Mouse (Mus musculus): ENCODE data around the gene Hist1h4d. TPM values are rescaled to one million over a fixed set of nuclear protein-coding genes. Genes with fewer than 3 reads are reported as not detected.

Gene Hist1h4d
- polyA plus RNA-seq (2017; shearing (Covaris generic)): 10 to 100 TPM; 12.4 to 29.7 TPM

DNA sequence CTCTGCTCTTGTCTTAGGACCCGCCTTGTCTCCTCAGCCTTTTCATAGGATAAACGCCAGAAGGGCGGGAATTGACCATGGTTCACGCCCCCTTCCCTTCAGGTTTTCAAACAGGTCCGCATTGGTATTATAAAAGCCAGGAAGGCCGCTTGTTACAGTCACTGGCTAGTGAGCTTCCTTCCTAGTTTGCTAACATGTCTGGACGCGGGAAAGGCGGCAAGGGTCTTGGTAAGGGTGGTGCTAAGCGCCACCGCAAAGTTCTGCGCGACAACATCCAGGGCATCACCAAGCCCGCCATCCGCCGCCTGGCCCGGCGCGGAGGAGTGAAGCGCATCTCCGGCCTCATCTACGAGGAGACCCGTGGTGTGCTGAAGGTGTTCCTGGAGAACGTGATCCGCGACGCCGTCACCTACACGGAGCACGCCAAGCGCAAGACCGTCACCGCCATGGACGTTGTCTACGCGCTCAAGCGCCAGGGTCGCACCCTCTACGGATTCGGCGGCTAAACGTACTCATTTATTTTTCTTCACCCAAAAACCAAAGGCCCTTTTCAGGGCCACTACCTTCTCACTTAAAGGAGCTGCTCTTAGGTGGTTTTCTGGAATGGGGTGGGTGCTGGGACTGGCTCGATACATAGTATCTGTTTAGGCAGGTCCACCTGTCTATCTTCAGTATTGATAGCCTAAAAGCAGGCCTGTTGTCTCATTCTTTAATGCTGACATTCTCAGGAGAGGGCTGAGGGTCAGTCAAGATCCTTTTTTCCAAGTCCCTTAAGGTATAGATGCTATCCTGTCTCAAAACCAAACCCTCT is at the start of gene Hist1h4d:
Gene Hist1h4d, plus strand, starts transcription at position 191 of the 811 bp plus-strand sequence.

DNA sequence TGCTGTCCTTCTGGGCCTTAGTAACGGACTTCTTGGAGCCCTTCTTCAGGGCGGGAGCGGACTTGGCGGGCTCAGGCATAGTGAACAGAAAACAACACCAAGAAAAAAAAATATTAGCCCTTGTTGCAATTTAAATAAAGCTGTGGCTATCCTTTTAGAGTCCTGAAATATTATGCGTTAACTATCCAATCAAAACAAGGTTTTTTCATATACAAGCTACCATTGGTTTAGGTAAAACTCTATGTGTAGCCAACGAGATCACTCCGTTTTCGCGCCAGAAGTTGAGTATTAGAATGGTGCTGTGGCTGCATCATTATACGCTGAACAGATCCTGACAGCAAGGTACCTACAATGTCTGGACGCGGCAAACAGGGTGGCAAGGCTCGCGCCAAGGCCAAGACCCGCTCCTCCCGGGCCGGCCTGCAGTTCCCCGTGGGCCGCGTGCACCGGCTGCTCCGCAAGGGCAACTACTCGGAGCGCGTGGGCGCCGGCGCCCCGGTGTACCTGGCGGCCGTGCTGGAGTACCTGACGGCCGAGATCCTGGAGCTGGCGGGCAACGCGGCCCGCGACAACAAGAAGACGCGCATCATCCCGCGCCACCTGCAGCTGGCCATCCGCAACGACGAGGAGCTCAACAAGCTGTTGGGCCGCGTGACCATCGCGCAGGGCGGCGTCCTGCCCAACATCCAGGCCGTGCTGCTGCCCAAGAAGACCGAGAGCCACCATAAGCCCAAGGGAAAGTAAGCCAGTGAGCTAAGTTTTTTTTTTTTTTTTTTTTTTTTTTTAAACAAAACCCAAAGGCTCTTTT is 47.6 kb upstream of the Hist1h4d start, which contains the start of gene Hist1h2af:
Gene Hist1h2af, plus strand, starts transcription at position 347 of the 808 bp plus-strand sequence.

DNA sequence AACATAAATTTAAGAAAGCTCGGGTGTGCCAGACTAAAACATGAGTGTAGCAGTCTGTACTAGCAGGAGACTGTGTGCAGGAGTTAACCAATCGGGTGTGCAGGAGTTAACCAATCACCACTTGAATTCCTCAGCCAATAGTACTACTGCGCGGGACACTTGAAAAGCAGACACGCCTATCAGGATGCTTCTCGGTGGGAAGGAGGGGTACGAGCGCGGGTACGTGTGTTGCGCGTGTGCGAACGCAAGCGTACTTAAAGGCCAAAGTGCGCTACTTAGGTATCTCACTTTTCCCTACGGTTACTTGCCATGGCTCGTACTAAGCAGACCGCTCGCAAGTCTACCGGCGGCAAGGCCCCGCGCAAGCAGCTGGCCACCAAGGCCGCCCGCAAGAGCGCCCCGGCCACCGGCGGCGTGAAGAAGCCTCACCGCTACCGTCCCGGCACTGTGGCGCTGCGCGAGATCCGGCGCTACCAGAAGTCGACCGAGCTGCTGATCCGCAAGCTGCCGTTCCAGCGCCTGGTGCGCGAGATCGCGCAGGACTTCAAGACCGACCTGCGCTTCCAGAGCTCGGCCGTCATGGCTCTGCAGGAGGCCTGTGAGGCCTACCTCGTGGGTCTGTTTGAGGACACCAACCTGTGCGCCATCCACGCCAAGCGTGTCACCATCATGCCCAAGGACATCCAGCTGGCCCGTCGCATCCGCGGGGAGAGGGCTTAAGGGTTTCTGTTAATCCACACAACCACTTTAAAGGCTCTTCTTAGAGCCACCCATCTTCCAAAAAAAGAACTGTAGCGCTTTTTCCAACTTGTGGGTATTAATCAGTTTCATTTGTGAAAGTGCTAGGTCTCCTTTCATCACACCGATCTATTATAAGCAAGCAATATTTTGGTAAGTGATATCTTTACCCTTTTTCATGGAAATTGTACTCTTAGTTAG is 46.0 kb upstream of the Hist1h4d start, which contains the start of gene Hist1h3g:
Gene Hist1h3g, plus strand, starts transcription at position 286 of the 939 bp plus-strand sequence.

GRCm38 (mm10) chr13:23542999-23543607 is 38.3 kb upstream of the Hist1h4d start, which contains the start of gene Hist1h2bh:
TSS of gene Hist1h2bh (minus strand) at chr13:23543392.

GRCm38 (mm10) chr13:23543965-23544786 is 37.2 kb upstream of the Hist1h4d start, which contains the start of gene Hist1h3f:
TSS of gene Hist1h3f (plus strand) at chr13:23544052.

GRCm38 (mm10) chr13:23551146-23551834 is 30.1 kb upstream of the Hist1h4d start, which contains the start of gene Hist1h4f:
TSS of gene Hist1h4f (minus strand) at chr13:23551648.

DNA sequence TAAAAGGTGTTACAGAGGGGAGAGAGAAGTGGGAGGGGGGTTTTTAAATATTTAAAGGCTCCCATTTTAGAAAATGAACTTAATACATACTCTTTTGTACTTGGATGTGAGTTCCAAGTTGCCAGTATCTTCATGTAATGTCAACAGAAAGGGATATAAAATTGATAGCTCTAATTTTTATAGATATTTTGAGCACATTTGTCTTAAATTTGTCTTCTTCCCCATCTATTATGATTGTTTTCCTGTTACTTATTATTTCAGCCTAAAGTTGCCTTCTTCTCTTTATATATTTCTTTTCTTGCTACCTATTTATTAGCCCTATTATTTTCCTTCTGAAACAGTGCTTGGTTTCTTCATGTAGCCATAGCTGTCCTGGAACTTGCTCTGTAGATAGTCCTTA is 28.4 kb upstream of the Hist1h4d start, which contains the start of gene Hist1h1d:
Gene Hist1h1d, plus strand, starts transcription at position 301 of the 400 bp plus-strand sequence.

DNA sequence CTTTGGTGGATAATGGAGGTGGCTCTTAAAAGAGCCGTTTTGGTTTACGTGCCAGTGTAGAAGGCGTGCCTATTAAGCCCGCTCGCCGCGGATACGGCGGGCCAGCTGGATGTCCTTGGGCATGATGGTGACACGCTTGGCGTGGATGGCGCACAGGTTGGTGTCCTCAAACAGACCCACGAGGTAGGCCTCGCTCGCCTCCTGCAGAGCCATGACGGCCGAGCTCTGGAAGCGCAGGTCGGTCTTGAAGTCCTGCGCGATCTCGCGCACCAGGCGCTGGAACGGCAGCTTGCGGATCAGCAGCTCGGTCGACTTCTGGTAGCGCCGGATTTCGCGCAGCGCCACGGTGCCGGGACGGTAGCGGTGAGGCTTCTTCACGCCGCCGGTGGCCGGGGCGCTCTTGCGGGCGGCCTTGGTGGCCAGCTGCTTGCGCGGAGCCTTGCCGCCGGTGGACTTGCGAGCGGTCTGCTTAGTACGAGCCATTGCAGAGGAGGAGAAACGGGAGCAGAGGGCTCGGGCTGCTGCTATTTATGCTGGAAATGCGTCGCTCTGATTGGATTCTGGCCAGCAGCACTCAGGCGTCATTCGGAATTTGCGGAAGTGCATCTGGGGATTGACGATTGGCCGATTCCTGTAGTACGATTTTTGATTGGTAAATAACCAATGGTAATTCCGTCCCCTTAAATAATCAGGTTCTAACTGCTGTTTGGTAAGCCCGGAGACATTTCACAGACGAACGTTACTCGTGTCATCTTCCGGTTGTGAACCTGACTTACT is 19.3 kb upstream of the Hist1h4d start, which contains the start of gene Hist1h3e:
Gene Hist1h3e, minus strand, starts transcription at position 487 of the 777 bp plus-strand sequence.

DNA sequence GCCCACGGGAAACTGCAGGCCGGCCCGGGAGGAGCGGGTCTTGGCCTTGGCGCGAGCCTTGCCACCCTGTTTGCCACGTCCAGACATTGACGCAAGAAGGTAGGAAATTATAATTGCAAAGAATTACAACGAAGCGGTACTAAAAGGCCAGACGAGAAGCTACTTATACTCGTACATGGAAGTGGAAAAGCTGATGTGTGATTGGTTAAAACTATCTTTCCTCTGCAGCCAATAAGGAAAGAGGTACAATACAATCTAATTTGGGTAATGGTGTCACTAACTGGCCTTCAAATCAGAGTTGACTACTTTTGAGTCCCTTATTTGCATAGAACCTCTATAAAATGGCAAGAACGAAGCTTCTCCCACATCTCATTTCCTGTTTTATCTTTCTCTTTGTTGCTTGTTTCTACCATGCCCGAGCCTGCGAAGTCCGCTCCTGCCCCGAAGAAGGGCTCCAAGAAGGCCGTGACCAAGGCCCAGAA is 10.3 kb upstream of the Hist1h4d start, which contains the start of the genes Hist1h2ae and Hist1h2bg:
Gene Hist1h2ae, minus strand, starts transcription at position 199 of the 482 bp plus-strand sequence.
Gene Hist1h2bg, plus strand, starts transcription at position 375 of the 482 bp plus-strand sequence.

DNA sequence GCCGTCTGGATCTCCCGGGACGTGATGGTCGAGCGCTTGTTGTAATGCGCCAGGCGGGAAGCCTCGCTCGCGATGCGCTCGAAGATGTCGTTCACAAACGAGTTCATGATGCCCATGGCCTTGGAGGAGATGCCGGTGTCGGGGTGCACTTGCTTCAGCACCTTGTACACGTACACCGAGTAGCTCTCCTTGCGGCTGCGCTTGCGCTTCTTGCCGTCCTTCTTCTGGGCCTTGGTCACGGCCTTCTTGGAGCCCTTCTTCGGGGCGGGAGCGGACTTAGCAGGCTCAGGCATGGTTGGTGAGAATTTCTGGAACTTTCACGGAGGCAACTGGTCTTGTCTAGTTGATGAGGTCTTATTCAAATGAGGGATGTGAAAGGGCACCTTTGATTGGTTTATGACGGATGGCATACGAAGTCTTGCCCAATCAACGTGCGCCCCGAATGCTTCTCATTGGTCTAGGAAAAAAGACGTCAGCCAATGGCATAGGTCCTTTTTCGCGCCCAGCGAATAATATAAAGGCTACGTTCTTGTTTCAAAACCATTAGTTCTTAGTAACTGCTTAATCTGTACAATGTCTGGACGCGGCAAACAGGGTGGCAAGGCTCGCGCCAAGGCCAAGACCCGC is 7.4 kb upstream of the Hist1h4d start, which contains the start of the genes Hist1h2bf and Hist1h2ad:
Gene Hist1h2bf, minus strand, starts transcription at position 299 of the 627 bp plus-strand sequence.
Gene Hist1h2ad, plus strand, starts transcription at position 484 of the 627 bp plus-strand sequence.

DNA sequence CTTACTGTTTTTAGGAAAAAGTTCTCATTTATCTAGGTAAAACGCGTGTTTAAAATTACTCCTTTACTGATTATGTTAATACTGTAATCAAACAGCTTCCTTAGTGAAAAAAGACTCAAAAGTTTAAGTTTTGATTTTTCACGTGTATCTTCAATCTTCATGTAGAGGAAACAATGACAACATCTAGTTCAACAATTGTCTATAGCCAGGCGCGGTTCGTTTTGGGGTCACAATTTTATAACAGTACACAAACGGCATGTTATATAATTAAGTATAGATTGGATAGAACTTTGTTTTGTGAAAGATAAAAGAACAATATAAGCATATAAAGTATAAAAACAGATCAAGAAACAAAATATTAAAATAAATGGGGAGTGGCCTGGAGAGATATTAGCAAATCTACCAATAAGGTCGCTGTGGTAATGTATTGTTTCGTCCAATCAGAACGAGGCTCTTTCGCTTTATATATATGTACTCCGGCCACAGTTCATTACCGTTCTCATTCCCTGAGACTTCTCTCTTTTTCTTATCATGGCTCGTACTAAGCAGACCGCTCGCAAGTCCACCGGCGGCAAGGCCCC is 6.0 kb upstream of the Hist1h4d start, which contains the start of gene Hist1h3d:
Gene Hist1h3d, plus strand, starts transcription at position 493 of the 581 bp plus-strand sequence.

DNA sequence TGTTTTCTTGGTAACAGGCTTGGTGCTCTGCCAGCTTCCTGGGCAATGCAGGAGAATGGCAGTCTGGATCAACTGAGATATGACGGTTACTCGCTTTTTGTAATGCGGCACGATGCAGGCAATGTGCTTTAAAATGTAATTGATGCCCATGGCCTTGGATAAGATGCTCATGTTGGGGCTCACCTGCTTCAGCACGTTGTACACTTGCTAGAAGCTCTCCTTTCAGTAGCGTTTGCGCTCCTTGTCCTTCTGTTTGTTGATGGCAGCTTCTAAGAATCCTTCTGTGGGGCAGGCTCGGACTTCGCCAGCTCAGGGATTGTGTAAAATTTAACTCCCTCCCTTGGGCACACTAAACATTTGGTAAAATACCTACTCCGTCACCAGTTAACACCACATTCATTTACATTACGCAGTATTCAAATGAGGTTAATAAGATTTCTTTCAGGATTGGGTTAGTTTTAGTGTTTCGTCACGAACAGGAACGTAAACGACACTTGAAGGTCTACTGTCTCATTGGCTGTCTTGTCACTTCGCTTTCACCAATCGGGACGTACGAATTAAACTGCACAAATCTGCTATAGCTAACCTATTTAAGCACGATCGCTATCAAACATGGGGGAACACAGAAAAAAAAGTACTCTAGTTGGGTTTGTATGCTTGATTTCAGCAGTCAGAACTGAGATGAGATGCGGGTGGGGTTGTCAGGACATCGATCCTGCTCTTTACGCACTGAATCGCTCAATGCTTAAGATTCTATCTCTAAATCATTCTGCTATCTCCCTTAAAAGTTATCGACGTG is 39.5 kb downstream of the Hist1h4d start, which contains the start of gene Hist1h2be:
Gene Hist1h2be, minus strand, starts transcription at position 392 of the 799 bp plus-strand sequence.

GRCm38 (mm10) chr13:23622175-23622671 is 40.8 kb downstream of the Hist1h4d start, which contains the start of gene Hist1h1e:
TSS of gene Hist1h1e (minus strand) at chr13:23622558.

